Mouse (Mus musculus) kidney, adult 2 months (tissue): ENCODE results near the gene Cenpq.

Experiments used
- CTCF ChIP-seq: fragments of 200-500 bp; conservative IDR thresholded peaks from 2 replicates; pipeline ENCODE4 v1.5.1; 2011; ENCODE audit warnings: low read depth, mild to moderate bottlenecking, control low read depth, low read length, moderate library complexity, mixed read lengths; ENCODE audit not compliant: insufficient read depth, insufficient read length
- POLR2A ChIP-seq: fragments of 200-500 bp; IDR thresholded peaks from one replicate; pipeline ENCODE4 v1.6.1; 2011; ENCODE audit warnings: low read depth, low read length, control low read depth

GRCm38 (mm10) chr17:40933985-40934384 lies 862 bp downstream of the Cenpq start:
- TF ChIP-seq CTCF (no peak), POLR2A (no peak)
